Mouse (Mus musculus) gonadal fat pad, adult 2 months (tissue): ENCODE measurements around the gene Vmn1r70. TPM values are rescaled to one million over a fixed set of nuclear protein-coding genes. Genes with fewer than 3 reads are reported as not detected.

ENCODE experiments used
- DNase-seq: peaks from one replicate; pipeline ENCODE4 v3.0.0-alpha.2; 2012; ENCODE audit warnings: low read depth
- polyA plus RNA-seq: library from polyadenylated mRNA; depleted of rRNA; stranded (reverse); fragments of >200 nt; gene quantifications from 2 replicates; pipeline ENCODE4 v1.2.3, GENCODE M21; 2012; rRNA removed

Gene Vmn1r70
- not detected in 2 replicates for polyA plus RNA-seq

GRCm38 (mm10) chr7:10631232-10631631 lies at the start of gene Vmn1r70:
Vmn1r70 (plus strand) TSS chr7:10631532.
- DNase-seq, result no peak

- no peak for DNase-seq
Observed at GRCm38 (mm10) chr7:10613559-10613958, 17.8 kb upstream of the Vmn1r70 start, which contains the start of gene Vmn1r69. Vmn1r69 (minus strand) TSS chr7:10613659.

Other genes with a start within 250 kb of the Vmn1r70 start
- gene Vmn1r67, start 188.2 kb upstream of the Vmn1r70 start, polyA plus RNA-seq, result not detected in 2 replicates
- gene Zik1, start 136.1 kb upstream of the Vmn1r70 start, polyA plus RNA-seq, result 0.54 and 0.60 TPM in 2 replicates
- not detected in 2 replicates for gene Vmn1r68, start 73.0 kb upstream of the Vmn1r70 start, polyA plus RNA-seq
- not detected in 2 replicates for gene Vmn1r69, start 17.9 kb upstream of the Vmn1r70 start, polyA plus RNA-seq
- gene Nlrp4b, start 56.3 kb downstream of the Vmn1r70 start, polyA plus RNA-seq, result not detected in 2 replicates
- gene Vmn1r71, start 122.8 kb downstream of the Vmn1r70 start, polyA plus RNA-seq, result not detected in 2 replicates